Mouse (Mus musculus): Measurements from ENCODE around the gene Cd72. TPM values are rescaled to one million over a fixed set of nuclear protein-coding genes. Genes with fewer than 3 reads are reported as not detected.

Cd72 gene
- polyA plus RNA-seq, 1 experiment, result 1.5 TPM

DNA sequence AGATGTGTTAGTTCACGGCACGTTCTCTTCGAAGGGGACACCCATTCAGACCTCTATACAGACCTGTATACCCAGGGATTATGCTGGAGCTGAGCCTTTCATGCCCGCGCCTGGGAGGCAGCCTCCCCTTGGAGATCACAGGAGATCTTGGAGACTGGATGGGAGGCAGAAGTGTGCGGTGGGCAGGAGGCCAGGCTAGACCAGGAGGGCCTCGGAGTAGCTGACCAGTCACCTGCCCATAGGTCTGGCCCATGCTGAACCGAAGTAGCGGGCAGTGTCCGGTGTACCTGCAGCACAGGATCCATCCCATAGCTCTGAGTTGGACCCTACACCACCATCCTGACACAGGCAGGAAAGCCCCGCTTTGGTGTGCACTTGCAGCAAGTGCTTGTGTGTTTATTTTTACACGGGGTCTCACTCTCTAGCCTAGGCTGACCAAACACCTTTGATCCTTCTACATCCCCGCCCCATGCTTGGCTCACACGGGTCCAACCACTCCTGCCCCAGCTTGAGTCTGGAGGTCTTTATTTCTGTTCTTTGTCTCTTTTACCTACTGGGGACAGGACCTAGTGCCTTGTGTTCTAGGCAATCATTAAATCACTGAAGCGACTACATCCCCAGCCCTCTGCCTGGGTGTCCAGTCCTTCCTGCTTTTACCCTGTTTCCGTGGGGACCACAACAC is 26.1 kb downstream of the Cd72 start:
- Histone ChIP-seq H3K27me3 (ENCODE audit: control insufficient read depth, insufficient read depth, insufficient read length) (no peaks in the 10 kb centered on the region), H3K79me2 (ENCODE audit: control insufficient read depth, insufficient read depth) (no peaks in the 10 kb centered on the region), H3ac (ENCODE audit: control insufficient read depth, insufficient read length, low read depth) (no peak overlapping the region), H3K79me3 (ENCODE audit: low read depth) (no peaks in the 10 kb centered on the region), H3K36me3 (ENCODE audit: control insufficient read depth, insufficient read depth) (peaks cover 10% of the 10 kb centered on the region), H3K4me3 (ENCODE audit: insufficient read depth, poor library complexity, severe bottlenecking) (no peak overlapping the region)
- TF ChIP-seq USF1 (IDR thresholded peaks at IDR 0.05; ENCODE audit: low read depth) (no peak), FOSL1 (IDR thresholded peaks at IDR 0.05; ENCODE audit: insufficient read depth, low read length, poor library complexity, severe bottlenecking) (no peak), MYOD1 (IDR thresholded peaks at IDR 0.05; ENCODE audit: control insufficient read depth, insufficient read length, low read depth) (no peak), CTCF (IDR thresholded peaks at IDR 0.05; ENCODE audit: control insufficient read depth, insufficient read depth, insufficient read length) (no peak), MYOG (IDR thresholded peaks at IDR 0.05; ENCODE audit: control insufficient read depth, extremely low read depth, insufficient read length) (no peak), CEBPB (IDR thresholded peaks at IDR 0.05; ENCODE audit: low read depth) (no peak), MAX (IDR thresholded peaks at IDR 0.05) (no peak)

DNA sequence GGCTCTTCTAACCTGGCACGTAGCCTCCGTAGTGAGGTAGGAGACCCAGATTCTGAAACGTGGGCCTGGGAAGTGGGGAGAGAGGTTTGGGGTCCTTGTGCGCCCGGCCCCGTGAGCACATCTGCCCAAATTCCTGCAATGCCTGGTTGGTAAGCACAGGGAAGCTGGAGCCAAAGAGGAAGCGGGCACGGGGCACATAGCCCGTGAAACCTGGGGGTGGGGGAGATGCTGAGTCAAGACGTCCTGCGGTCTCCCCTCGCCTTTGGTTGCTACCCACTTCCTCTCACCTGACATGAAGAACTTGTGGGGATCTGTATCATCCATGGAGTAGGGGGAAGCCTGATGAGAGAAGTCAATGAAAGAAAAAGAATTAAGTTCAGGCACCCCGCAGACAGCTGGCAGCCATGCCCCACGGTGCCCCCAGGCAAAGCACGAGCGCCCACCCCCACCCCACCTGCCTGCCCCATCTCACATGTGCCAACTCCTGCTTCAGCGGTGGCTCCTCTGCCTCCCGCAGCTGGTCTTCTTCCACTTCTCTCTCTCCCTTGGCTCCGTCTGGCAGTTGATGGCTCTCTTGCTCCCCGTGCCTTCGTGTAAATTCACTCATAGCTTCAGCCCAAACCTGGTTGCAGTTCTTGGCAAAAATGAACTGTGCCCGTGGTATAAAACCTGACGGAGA is 26.8 kb downstream of the Cd72 start:
- no peak overlapping the region for H3ac ChIP-seq (ENCODE audit: control insufficient read depth, insufficient read length, low read depth)
- no peak overlapping the region for H3K4me3 ChIP-seq (ENCODE audit: insufficient read depth, poor library complexity, severe bottlenecking)
- no peaks in the 10 kb centered on the region for H3K27me3 ChIP-seq (ENCODE audit: control insufficient read depth, insufficient read depth, insufficient read length)
- peaks cover 16% of the 10 kb centered on the region for H3K36me3 ChIP-seq (ENCODE audit: control insufficient read depth, insufficient read depth)
- no peaks in the 10 kb centered on the region for H3K79me2 ChIP-seq (ENCODE audit: control insufficient read depth, insufficient read depth)
- TF ChIP-seq CEBPB (IDR thresholded peaks at IDR 0.05; ENCODE audit: low read depth) (no peak), MAX (IDR thresholded peaks at IDR 0.05) (no peak), MYOD1 (IDR thresholded peaks at IDR 0.05; ENCODE audit: control insufficient read depth, insufficient read length, low read depth) (no peak), FOSL1 (IDR thresholded peaks at IDR 0.05; ENCODE audit: insufficient read depth, low read length, poor library complexity, severe bottlenecking) (no peak), CTCF (IDR thresholded peaks at IDR 0.05; ENCODE audit: control insufficient read depth, insufficient read depth, insufficient read length) (no peak), MYOG (IDR thresholded peaks at IDR 0.05; ENCODE audit: control insufficient read depth, extremely low read depth, insufficient read length) (no peak), USF1 (IDR thresholded peaks at IDR 0.05; ENCODE audit: low read depth) (no peak)
- H3K79me3 ChIP-seq (ENCODE audit: low read depth), result no peaks in the 10 kb centered on the region

DNA sequence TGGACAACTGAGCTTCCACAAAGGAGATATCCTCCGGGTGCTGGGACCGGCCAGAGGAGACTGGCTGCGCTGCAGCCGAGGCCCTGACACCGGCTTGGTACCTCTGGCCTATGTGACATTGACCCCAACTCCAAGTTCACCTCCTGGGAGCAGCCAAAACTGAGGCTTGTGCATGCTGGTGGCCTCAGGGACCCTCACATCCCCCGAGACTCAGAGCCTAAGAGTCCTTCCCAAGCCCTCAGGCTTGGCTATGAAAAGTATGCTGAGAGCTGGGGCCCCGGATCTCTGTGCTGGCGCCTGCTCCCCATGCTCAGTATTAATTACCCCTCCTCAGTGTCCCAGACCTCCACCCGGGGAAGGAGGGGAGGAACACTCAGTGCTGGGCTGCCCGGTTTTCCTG is 27.9 kb downstream of the Cd72 start:
- Histone ChIP-seq H3K4me3 (ENCODE audit: insufficient read depth, poor library complexity, severe bottlenecking) (no peak overlapping the region), H3K27me3 (ENCODE audit: control insufficient read depth, insufficient read depth, insufficient read length) (no peaks in the 10 kb centered on the region), H3K79me2 (ENCODE audit: control insufficient read depth, insufficient read depth) (no peaks in the 10 kb centered on the region), H3ac (ENCODE audit: control insufficient read depth, insufficient read length, low read depth) (no peak overlapping the region), H3K36me3 (ENCODE audit: control insufficient read depth, insufficient read depth) (peaks cover 25% of the 10 kb centered on the region), H3K79me3 (ENCODE audit: low read depth) (no peaks in the 10 kb centered on the region)
- no peak for TF ChIP-seq MYOG (IDR thresholded peaks at IDR 0.05; ENCODE audit: control insufficient read depth, extremely low read depth, insufficient read length)
- TF ChIP-seq MYOD1 (IDR thresholded peaks at IDR 0.05; ENCODE audit: control insufficient read depth, insufficient read length, low read depth), result no peak
- TF ChIP-seq CTCF (IDR thresholded peaks at IDR 0.05; ENCODE audit: control insufficient read depth, insufficient read depth, insufficient read length), result no peak
- TF ChIP-seq FOSL1 (IDR thresholded peaks at IDR 0.05; ENCODE audit: insufficient read depth, low read length, poor library complexity, severe bottlenecking), result no peak
- no peak for TF ChIP-seq USF1 (IDR thresholded peaks at IDR 0.05; ENCODE audit: low read depth)
- TF ChIP-seq CEBPB (IDR thresholded peaks at IDR 0.05; ENCODE audit: low read depth), result no peak
- no peak for TF ChIP-seq MAX (IDR thresholded peaks at IDR 0.05)

DNA sequence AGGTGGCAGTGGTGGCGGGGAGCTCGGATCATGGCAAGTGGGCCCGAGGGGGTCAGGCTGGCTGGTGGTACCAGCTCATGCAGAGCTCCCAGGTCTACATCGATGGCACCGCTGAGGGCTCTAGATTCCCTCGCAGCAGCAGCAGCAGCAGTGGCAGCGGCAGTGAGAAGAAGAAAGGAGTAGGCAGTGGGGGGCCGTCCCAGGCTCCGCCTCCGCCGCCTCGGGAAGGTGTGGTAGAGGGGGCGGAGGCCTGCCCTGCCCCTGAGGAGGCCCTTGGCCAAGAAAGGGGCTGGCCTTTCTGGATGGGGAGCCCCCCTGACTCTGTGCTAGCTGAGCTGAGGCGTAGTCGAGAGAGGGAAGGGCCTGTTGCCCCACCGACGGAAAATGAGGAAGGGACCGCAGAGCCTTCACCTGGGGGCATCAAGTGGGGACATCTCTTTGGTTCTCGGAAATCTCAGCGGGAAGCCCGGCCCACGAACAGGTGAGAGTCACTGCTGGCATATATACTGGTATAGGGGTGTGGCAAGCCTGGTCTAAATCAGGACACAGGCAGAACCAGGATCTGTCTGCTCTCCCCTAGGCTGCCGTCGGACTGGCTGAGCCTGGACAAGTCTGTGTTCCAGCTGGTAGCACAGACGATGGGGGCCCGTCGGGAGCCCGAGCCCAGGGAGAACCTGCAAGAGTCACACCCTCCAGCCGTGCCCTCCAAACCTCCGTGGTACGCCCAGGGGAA is 28.6 kb downstream of the Cd72 start:
- TF ChIP-seq CTCF (IDR thresholded peaks at IDR 0.05; ENCODE audit: control insufficient read depth, insufficient read depth, insufficient read length) (no peak), CEBPB (IDR thresholded peaks at IDR 0.05; ENCODE audit: low read depth) (no peak), MAX (IDR thresholded peaks at IDR 0.05) (no peak), MYOG (IDR thresholded peaks at IDR 0.05; ENCODE audit: control insufficient read depth, extremely low read depth, insufficient read length) (no peak), USF1 (IDR thresholded peaks at IDR 0.05; ENCODE audit: low read depth) (no peak), FOSL1 (IDR thresholded peaks at IDR 0.05; ENCODE audit: insufficient read depth, low read length, poor library complexity, severe bottlenecking) (no peak), MYOD1 (IDR thresholded peaks at IDR 0.05; ENCODE audit: control insufficient read depth, insufficient read length, low read depth) (no peak)
- Histone ChIP-seq H3ac (ENCODE audit: control insufficient read depth, insufficient read length, low read depth) (no peak overlapping the region), H3K79me2 (ENCODE audit: control insufficient read depth, insufficient read depth) (no peaks in the 10 kb centered on the region), H3K27me3 (ENCODE audit: control insufficient read depth, insufficient read depth, insufficient read length) (no peaks in the 10 kb centered on the region), H3K79me3 (ENCODE audit: low read depth) (no peaks in the 10 kb centered on the region), H3K4me3 (ENCODE audit: insufficient read depth, poor library complexity, severe bottlenecking) (no peak overlapping the region), H3K36me3 (ENCODE audit: control insufficient read depth, insufficient read depth) (peaks cover 25% of the 10 kb centered on the region)

DNA sequence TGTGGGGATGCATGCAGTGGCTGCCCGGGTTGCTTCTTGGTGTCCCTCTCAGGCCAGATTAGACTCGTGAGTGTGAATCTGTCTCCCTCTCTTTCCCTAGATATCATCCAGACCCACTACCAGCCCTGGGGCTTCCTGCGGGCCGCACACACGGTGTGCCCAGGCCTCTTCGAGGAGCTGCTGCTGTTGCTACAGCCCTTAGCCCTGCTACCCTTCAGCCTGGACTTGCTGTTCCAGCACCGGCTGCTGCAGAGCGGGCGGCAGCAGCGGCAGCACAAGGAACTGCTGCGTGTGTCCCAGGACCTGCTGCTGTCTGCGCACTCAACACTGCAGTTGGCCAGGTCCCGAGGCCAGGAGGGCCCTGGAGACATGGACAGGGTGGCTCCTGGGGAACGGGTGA is 29.2 kb downstream of the Cd72 start:
- TF ChIP-seq USF1 (IDR thresholded peaks at IDR 0.05; ENCODE audit: low read depth) (no peak), MAX (IDR thresholded peaks at IDR 0.05) (no peak), CEBPB (IDR thresholded peaks at IDR 0.05; ENCODE audit: low read depth) (no peak), FOSL1 (IDR thresholded peaks at IDR 0.05; ENCODE audit: insufficient read depth, low read length, poor library complexity, severe bottlenecking) (no peak), MYOG (IDR thresholded peaks at IDR 0.05; ENCODE audit: control insufficient read depth, extremely low read depth, insufficient read length) (no peak), CTCF (IDR thresholded peaks at IDR 0.05; ENCODE audit: control insufficient read depth, insufficient read depth, insufficient read length) (no peak), MYOD1 (IDR thresholded peaks at IDR 0.05; ENCODE audit: control insufficient read depth, insufficient read length, low read depth) (no peak)
- H3K79me2 ChIP-seq (ENCODE audit: control insufficient read depth, insufficient read depth), result no peaks in the 10 kb centered on the region
- peaks cover 25% of the 10 kb centered on the region for H3K36me3 ChIP-seq (ENCODE audit: control insufficient read depth, insufficient read depth)
- H3K27me3 ChIP-seq (ENCODE audit: control insufficient read depth, insufficient read depth, insufficient read length), result no peaks in the 10 kb centered on the region
- no peak overlapping the region for H3K4me3 ChIP-seq (ENCODE audit: insufficient read depth, poor library complexity, severe bottlenecking)
- no peaks in the 10 kb centered on the region for H3K79me3 ChIP-seq (ENCODE audit: low read depth)
- H3ac ChIP-seq (ENCODE audit: control insufficient read depth, insufficient read length, low read depth), result no peak overlapping the region
